Mouse (Mus musculus) gonadal fat pad, adult 2 months (tissue): ENCODE measurements around the gene Akt3. TPM values are rescaled to one million over a fixed set of nuclear protein-coding genes. Genes with fewer than 3 reads are reported as not detected.

Experiments
- DNase-seq: peaks from one replicate; pipeline ENCODE4 v3.0.0-alpha.2; 2012; ENCODE audit warnings: low read depth
- polyA plus RNA-seq: library from polyadenylated mRNA; depleted of rRNA; stranded (reverse); fragments of >200 nt; gene quantifications from 2 replicates; pipeline ENCODE4 v1.2.3, GENCODE M21; 2012

Akt3 gene
- polyA plus RNA-seq, 1 experiment = 4.1 TPM

DNA sequence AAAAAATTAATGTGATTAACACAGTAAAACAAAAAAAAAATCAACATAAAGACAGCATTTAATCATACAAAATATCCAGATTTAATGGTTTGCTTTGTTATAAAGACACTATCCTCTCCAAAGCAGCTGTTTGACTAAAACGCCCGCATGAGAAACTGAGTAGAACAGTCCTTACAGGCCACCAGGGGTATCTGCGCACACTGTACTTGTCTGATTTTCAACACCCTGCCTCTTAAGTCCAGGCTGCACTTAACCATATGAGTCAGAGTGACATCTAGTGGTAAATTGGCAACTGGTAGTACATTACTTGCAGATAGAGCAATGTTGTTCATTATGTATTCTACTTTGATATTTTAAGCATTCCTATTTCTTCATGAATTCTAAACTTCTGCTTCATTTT lies 69.3 kb downstream of the Akt3 start:
- peak; percentile 13 for DNase-seq

DNA sequence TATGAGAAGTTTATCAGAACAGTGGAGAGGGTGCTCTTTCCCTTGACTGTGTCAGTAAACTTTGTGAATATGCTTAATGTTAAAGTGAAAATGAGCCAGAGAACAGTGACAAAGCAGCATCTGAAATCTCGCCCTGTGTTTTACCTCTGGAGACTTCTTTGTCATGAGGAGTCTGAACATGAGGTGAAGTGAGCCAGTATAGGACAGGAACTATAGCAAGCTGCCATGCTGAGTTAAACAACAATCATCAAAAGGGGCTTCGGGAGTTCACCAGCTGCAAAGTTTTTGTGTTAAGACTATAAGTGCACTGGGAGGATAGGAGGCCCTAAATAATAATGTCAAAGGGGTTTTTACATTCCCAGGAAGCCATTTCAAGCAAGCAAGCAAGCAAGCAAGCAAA lies 71.3 kb downstream of the Akt3 start:
- no peak for DNase-seq

DNA sequence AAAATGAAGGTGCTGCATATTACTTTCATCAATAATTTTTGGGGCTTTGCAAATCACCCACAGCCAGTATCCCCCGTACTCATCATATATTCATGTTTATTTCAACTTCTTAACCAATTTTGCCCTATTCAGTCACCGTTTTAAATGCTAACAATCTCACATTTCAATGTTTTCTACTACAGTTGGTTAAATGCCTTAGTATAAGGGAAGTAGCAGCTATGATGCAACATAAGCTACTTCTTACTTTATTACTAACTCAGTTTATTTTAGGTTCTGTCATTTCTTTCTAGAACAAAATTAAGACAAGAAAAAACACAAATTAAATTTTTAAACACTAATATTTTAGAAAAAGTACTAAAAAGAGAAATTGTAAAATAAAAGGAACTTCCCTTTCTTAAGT lies 78.4 kb downstream of the Akt3 start:
- no peak for DNase-seq

GRCm38 (mm10) chr1:177175436-177175835 lies 82.6 kb downstream of the Akt3 start:
- no peak for DNase-seq

DNA sequence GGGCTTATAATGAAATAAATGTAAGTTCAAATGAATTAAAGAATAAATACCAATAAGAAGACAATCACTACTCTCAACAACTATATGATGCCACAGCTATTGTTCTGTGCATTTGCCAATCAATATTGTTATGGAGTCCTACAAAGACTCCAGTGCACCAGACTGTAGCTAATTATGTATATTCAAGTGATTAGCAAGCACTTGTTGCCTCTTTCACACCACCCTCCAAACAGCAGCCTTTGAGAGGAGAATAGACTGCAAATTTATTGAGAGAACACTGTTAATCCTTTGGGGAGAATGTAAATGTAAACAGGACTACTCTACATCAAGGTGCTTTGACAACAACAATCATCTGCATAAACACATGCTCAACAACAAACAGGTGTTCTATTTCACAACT lies 86.7 kb downstream of the Akt3 start:
- DNase-seq = no peak

GRCm38 (mm10) chr1:177165789-177166188 lies 92.2 kb downstream of the Akt3 start:
- DNase-seq = no peak

- DNase-seq = no peak
Measured at GRCm38 (mm10) chr1:177165336-177165735, 92.7 kb downstream of the Akt3 start.

DNA sequence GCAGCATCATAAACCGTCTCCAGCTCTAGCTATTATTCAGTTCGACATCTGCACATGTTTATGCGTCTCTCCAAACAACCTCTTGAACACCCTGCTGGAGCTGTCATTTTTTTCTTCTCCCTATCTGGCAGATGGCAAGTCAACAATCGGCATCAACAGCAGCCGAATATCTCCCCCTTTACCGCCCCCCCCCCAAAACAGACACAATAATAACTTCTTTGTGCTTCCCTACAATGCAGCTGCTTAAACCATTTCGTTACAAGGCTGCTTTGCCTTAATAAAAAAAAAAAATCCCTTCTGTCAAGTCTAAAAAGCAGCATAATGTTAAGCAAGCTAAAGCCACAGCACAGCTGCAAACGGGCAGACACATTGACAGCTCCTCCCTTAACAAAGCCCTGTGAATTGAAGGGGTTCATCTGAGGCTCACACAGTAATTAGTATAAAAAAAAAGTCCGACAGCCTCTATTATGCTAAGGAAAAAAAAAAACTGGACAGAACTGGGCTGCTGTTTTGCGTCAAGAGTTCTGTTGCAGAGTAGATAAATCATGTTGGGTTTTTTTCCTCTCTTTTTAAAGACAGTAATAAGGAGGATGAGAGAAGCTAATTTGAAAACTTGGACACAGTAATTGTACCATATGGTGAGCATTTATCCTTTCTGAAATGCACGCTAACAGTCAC lies 107.5 kb downstream of the Akt3 start:
- no peak for DNase-seq

DNA sequence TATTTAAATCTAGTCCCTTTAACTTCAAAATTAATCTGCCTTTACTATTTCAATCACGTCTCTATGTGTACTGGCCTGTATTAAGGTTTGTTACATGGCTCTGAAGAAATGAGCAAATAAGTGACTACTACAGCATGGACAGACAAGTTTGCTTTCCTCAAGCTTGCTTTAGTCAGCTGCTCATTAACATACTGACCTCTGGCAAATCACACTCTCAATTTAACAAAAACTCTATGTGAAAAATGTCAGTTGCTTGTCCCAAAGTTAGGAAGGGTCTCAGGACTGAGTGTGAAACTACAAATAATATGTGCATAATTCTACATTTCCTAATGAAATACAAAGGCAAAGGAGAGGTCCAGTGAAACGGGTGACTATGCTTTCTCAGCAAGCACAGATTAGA lies 109.3 kb downstream of the Akt3 start:
- DNase-seq = no peak

GRCm38 (mm10) chr1:177141468-177141867 lies 116.5 kb downstream of the Akt3 start:
- DNase-seq = no peak

GRCm38 (mm10) chr1:177139652-177140051 lies 118.4 kb downstream of the Akt3 start:
- no peak for DNase-seq

- no peak for DNase-seq
Measured at GRCm38 (mm10) chr1:177131458-177131857, 126.5 kb downstream of the Akt3 start.

GRCm38 (mm10) chr1:177126674-177127073 lies 131.3 kb downstream of the Akt3 start:
- no peak for DNase-seq

GRCm38 (mm10) chr1:177110665-177111271 lies 147.2 kb downstream of the Akt3 start:
- DNase-seq = no peak

DNA sequence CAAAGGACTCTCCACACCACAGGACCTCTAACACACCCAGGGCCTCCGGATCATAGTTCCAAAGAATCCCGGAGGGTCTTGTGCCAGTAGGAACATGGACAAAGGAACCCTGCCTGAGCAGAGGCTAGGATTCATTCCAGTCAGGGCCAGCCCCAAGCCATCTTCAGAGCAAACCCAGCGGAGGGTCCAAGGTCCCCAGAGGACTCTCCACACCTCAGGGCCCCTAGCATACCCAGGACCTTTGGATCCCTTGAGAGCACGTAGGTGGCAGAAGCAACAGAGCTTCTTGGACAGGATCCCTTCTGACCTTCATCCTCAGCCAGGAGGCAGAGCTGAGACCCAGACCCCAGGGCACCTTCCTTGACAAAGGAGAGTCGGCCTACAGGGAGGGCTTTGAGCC lies 167.5 kb downstream of the Akt3 start:
- no peak for DNase-seq

DNA sequence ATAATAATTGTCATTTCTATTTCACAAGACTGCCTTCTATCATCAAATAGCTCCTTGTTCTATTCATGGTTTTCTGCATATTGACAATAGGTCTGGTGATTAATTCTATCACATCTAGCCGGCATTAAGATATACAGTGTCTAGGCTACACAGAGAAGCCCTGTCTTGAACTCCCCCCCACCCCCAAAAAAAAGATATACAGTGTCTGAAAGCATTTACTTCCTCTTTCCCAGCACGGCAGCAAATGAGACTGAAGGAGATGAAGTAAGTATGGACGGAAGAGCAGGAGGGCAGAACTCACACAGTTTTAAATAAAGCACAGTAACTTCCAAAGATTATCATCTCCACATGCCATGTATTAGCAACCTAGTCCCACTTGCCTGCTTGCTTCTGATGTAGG lies 168.5 kb downstream of the Akt3 start:
- DNase-seq = no peak

- DNase-seq = no peak
Measured at GRCm38 (mm10) chr1:177089048-177089447, 169.0 kb downstream of the Akt3 start.

DNA sequence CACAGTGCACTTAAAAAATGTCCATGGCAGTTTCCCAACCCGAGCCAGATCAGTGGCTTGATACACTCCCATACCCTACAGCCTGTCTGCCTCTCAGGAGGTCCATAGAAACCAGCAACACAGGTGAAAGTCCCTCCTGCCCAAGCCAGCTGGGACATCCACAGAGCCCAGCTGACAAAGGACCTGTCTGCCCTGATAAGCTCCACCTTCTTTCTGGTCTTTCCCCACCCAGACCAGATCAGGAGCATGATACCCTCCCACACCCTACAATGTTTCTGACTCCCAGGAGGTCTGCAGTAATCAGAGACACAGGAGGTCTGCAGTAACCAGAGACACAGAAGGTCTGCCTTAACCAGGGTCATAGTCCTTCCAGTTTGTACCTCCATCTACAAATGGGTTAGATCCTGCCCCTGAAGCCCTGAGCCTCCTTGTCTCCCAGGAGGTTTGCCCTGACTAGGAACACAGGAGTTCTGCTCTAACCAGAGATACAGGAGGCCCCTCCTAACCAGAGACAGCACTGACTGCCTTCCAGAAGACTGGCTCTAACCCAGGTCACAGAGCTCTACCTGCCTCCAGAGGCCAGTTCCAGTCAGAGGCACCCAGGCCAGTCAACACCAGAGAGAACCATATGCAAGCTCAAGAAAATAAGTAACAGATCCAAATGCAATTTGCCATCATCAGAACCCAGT lies 175.9 kb downstream of the Akt3 start:
- DNase-seq = no peak

DNA sequence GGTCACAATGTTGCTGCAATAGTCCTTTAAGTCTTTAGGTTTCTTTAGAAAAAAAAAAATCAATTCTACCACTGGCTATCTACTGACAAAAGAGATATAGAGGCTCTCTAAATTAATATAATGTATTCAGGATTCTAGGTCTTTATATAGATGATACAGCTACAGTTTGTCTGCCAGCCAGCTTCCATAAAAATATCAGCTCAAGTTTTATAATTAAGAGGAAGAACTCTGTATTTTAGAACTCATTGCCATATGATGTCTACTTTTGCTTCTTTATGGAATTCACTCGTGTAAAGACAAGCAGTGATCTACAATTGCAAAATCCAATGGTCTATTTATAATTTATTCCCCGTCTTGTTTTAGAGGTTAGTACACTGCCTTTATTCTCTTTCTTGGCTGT lies 188.8 kb downstream of the Akt3 start:
- DNase-seq = no peak

- no peak for DNase-seq
Measured at GRCm38 (mm10) chr1:177067123-177067646, 190.8 kb downstream of the Akt3 start.

DNA sequence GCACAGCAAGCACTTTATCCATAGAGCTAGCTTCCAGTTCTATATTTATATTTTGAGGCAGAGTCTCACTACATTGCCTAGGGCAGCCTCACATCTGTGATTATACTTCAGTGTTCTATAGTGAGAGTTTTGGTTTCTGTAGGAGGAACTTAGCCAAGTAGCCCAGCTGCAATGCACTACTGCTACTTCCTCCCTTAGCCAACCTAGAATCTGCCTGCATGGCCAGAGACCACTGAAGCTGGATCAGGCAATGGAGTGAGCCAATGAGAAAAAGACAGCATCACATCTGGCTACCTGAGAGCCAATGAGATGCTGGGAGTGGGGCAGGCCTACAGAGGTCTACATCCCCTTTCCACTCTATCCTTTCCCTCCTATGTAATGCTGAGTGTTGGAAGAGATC lies 192.3 kb downstream of the Akt3 start:
- no peak for DNase-seq

DNA sequence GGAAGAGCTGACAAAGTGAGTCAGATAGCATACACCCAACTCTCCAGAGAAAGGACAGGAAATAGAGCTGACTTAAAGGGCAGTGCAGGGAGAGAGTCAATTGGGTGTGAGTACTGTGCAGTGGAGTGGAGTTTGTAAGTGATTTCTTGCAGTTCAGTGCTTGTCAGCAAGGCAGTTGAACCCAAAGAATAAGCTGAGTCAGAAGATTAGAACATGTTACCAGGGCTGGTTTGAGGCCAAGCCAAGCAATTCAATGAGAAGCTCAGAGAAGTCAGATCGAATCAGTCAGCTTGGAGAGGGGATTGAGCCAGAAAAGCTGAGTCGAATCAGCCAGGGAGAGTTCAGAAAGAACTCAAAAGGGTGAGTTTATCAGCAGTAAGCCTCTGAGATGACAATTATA lies 196.2 kb downstream of the Akt3 start:
- no peak for DNase-seq

- no peak for DNase-seq
Measured at GRCm38 (mm10) chr1:177054891-177055290, 203.1 kb downstream of the Akt3 start.
